Mouse (Mus musculus) MEL (cell line): Measurements from ENCODE around the gene Dynlrb2.

ENCODE experiments used
- CTCF ChIP-seq, 3 experiments: IDR thresholded peaks in 2 of 3; conservative IDR thresholded peaks in 1 of 3; 2 replicates each; pipeline ENCODE4 v1.5.1; 2011 to 2012; ENCODE audit warnings: low read length in 3 of 3, low read depth in 2 of 3, mild to moderate bottlenecking in 2 of 3, improper control_type of control experiment in 1 of 3, inconsistent platforms in 1 of 3, mixed read lengths in 1 of 3, moderate library complexity in 1 of 3; ENCODE audit not compliant: control insufficient read depth in 1 of 3, insufficient read depth in 1 of 3, poor library complexity in 1 of 3, severe bottlenecking in 1 of 3
- ETS1 ChIP-seq: IDR thresholded peaks from 2 replicates; pipeline ENCODE4 v1.6.1; 2012; ENCODE audit warnings: low read depth, mild to moderate bottlenecking, inconsistent platforms, low read length, improper control_type of control experiment, moderate library complexity
- POLR2A ChIP-seq, 2 experiments: IDR thresholded peaks; 2 replicates each; pipeline ENCODE4 v1.6.1; 2011 to 2012; ENCODE audit warnings: low read length in 2 of 2, mild to moderate bottlenecking in 2 of 2, control low read depth in 1 of 2, improper control_type of control experiment in 1 of 2, low read depth in 1 of 2, moderate library complexity in 1 of 2; ENCODE audit not compliant: control insufficient read depth in 1 of 2, insufficient read depth in 1 of 2, poor library complexity in 1 of 2
- USF1 ChIP-seq: IDR thresholded peaks from 2 replicates; pipeline ENCODE4 v1.6.1; 2014; ENCODE audit warnings: low read depth, mild to moderate bottlenecking, inconsistent platforms, low read length, improper control_type of control experiment, moderate library complexity

DNA sequence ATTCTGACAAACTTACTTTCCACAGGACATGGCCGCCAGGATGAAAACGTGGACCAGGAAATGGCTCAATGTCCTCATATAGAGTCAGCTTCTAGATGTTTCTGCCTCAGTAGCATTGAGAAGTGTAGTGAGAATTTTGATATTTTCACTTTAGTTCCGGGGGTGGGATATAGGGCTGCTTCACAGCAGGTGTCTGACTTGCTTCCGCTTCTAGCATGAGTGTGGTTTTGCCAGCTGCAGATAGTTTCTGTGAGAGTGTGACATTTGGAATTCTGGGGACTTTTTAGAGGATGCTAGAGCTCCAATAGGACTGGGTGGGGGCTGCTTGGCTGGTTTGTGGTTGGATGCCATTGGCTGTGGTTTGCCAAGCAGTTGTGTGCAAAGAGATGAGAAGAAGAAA lies 43.3 kb upstream of the Dynlrb2 start:
- no peak for TF ChIP-seq USF1
- no peak for TF ChIP-seq CTCF (IDR thresholded peaks at IDR 0.05 in 2 of 3, conservative IDR thresholded peaks at IDR 0.05 in 1 of 3; ENCODE audit: control insufficient read depth in 1 of 3, insufficient read depth in 1 of 3, low read depth in 2 of 3, low read length in 3 of 3, poor library complexity in 1 of 3, severe bottlenecking in 1 of 3)
- TF ChIP-seq ETS1, result no peak
- TF ChIP-seq POLR2A (IDR thresholded peaks at IDR 0.05; ENCODE audit: control insufficient read depth in 1 of 2, insufficient read depth in 1 of 2, low read depth in 1 of 2, low read length in 2 of 2, poor library complexity in 1 of 2), result no peak
